Mouse (Mus musculus) forebrain, postnatal 0 days (tissue): Measurements from ENCODE around the gene Mrpl12. TPM values are rescaled to one million over a fixed set of nuclear protein-coding genes. Genes with fewer than 3 reads are reported as not detected.

Experiments used
- ATAC-seq: fragments of 200-750 bp; cut with Nextera tagmentation; 2 replicates; pipeline ENCODE4 v1.8.0; 2017; ENCODE audit warnings: mild to moderate bottlenecking, moderate library complexity
- DNase-seq: peaks from one replicate; pipeline ENCODE4 v3.0.0-alpha.2; 2015
- H3K27ac ChIP-seq: fragments of 300-500 bp; sonication (generic); 2 replicates; pipeline ENCODE4 v1.5.1; 2014; ENCODE audit warnings: low read depth, mild to moderate bottlenecking, antibody characterized with exemption, low read length, moderate library complexity, mixed read lengths
- H3K27me3 ChIP-seq: fragments of 300-500 bp; sonication (generic); 2 replicates; pipeline ENCODE4 v1.6.1; 2014; ENCODE audit warnings: mild to moderate bottlenecking, low read length, mixed read lengths; ENCODE audit not compliant: insufficient read depth
- H3K36me3 ChIP-seq: fragments of 300-500 bp; sonication (generic); 2 replicates; pipeline ENCODE4 v1.6.1; 2014; ENCODE audit warnings: mild to moderate bottlenecking, moderate library complexity; ENCODE audit not compliant: insufficient read depth
- H3K4me1 ChIP-seq: fragments of 300-500 bp; sonication (generic); 2 replicates; pipeline ENCODE4 v1.6.1; 2014; ENCODE audit warnings: antibody characterized with exemption; ENCODE audit not compliant: insufficient read depth
- H3K4me2 ChIP-seq: fragments of 300-500 bp; sonication (generic); 2 replicates; pipeline ENCODE4 v1.6.1; 2014; ENCODE audit warnings: low read depth, mild to moderate bottlenecking, moderate library complexity
- H3K4me3 ChIP-seq: fragments of 300-500 bp; sonication (generic); 2 replicates; pipeline ENCODE4 v1.5.1; 2014; ENCODE audit warnings: low read depth, low read length, mixed read lengths
- H3K9ac ChIP-seq: fragments of 300-500 bp; sonication (generic); 2 replicates; pipeline ENCODE4 v1.6.1; 2014; ENCODE audit warnings: mild to moderate bottlenecking
- H3K9me3 ChIP-seq: fragments of 300-500 bp; sonication (generic); 2 replicates; pipeline ENCODE4 v1.6.1; 2016; ENCODE audit warnings: low read length
- CTCF ChIP-seq: sonication (generic); IDR thresholded peaks from 2 replicates; pipeline ENCODE4 v1.5.1; 2016; ENCODE audit warnings: antibody characterized with exemption, control low read depth, low read depth
- WGBS: fragments of 180-500 bp; shearing (Covaris S2); extraction: QIAGEN DNeasy Blood & Tissue Kit; methylation state at CpG from one replicate; pipeline ENCODE4 v1.1.7; 2014; 5-methylcytosine and 5-hydroxymethylcytosine counted together
- polyA plus RNA-seq: library from polyadenylated mRNA; unstranded; fragments of >200 nt; fragmentation: Nextera tagmentation; extraction: Ambion mirVana; gene quantifications from 2 replicates; pipeline ENCODE4 v1.2.1, GENCODE M21; 2015
- total RNA-seq: library from RNA; depleted of rRNA; stranded (reverse); fragments of >200 nt; gene quantifications from 2 replicates; pipeline ENCODE4 v1.2.3, GENCODE M21; 2014

The Mrpl12 gene
- total and polyA plus RNA-seq, 2 experiments from 2014 or later, result 42.6 to 143 TPM

GRCm38 (mm10) chr11:120491317-120492023 lies 7.1 kb downstream of the Mrpl12 start, which contains the start of gene Slc25a10:
Slc25a10 (plus strand) TSS chr11:120491840.
- Histone ChIP-seq H3K9me3 (no peaks in the 10 kb centered on the region), H3K27me3 (no peaks in the 10 kb centered on the region), H3K9ac (peak within 1 kb of the TSS; percentile 68), H3K4me1 (peaks cover 17% of the 10 kb centered on the region), H3K27ac (peak within 1 kb of the TSS; percentile 48), H3K4me2 (peak within 1 kb of the TSS; percentile 96), H3K4me3 (peak within 1 kb of the TSS; percentile 62), H3K36me3 (peaks cover 52% of the 10 kb centered on the region)
- no peak for TF ChIP-seq CTCF
- WGBS, result 0% methylated on average over 35 of the region's 35 CpGs
- DNase-seq, result peak; percentile 84
- peak; percentile 85 for ATAC-seq

DNA sequence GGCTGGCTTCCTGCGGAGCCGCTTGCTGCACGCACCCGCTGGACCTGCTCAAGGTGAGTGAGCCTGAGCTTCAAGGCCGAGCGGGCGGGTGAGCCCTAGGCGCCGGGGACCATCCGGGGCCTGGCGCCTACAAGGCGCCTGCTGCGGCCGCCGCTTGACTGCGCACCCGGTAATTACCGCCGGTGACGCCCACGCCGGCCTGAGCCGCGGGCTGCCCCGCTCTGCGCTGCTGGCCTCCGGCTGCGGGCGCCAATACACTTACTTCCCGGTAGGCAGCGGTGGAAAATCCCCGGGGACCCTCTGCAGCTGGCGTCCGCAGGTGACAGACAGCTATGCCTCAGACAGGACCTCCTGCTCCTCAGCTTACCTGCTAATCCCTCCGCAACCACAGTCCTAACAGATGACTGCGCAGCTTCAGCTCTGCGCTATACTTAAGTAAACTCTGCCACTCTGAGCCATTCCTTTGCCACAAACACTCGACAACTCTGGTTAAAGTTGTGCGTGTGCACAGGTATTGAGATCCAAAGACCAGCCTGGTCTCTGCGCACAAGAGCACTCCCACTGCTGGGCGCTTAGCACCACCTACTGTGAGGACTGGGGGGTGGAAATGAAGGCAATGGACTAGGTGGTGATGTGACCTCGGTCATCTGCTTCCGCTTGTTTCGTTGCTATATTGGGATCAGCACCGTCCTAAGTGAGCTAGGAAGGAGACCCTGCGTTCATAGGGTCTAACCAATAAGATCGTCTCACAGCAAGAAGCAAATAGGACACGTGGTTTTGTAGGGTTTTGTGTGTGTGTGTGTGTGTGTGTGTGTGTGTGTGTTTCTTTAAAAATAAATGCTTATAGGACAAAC lies 7.8 kb downstream of the Mrpl12 start:
- Histone ChIP-seq H3K4me1 (peaks cover 17% of the 10 kb centered on the region), H3K36me3 (peaks cover 55% of the 10 kb centered on the region), H3K9me3 (no peaks in the 10 kb centered on the region), H3K27ac (peak overlapping the region; percentile 48), H3K4me2 (peak overlapping the region; percentile 96), H3K9ac (peak overlapping the region; percentile 68), H3K4me3 (peak overlapping the region; percentile 62), H3K27me3 (no peaks in the 10 kb centered on the region)
- peak; percentile 36 for ATAC-seq
- peak; percentile 65 for DNase-seq
- 2% methylated on average over 48 of the region's 48 CpGs for WGBS
- TF ChIP-seq CTCF, result peak; percentile 49

DNA sequence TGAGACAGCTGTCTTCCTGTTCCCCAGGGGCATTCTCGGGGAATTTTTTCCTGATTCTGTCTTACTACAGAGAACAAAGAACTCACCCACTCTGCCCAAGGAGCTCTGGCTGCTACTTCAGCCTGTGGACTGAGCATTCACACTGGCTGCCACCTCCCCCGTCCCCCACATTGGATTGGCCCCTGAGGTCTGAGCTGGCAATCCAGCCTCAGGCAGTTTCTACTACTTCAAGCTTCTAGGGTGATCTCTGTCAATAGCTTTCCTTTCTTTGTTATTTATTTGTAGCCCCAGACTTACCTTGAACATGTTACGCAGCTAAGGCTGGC lies 8.4 kb downstream of the Mrpl12 start:
- peak overlapping the region; percentile 48; the same call in 1 of the 2 replicates for H3K27ac ChIP-seq
- peaks cover 17% of the 10 kb centered on the region for H3K4me1 ChIP-seq
- TF ChIP-seq CTCF, result no peak
- DNase-seq, result no peak
- peaks cover 54% of the 10 kb centered on the region for H3K36me3 ChIP-seq
- H3K4me2 ChIP-seq, result peak overlapping the region; percentile 96
- no peaks in the 10 kb centered on the region for H3K9me3 ChIP-seq
- H3K9ac ChIP-seq, result peak overlapping the region; percentile 68
- H3K27me3 ChIP-seq, result no peaks in the 10 kb centered on the region
- H3K4me3 ChIP-seq, result peak overlapping the region; percentile 62
- WGBS, result 12% methylated on average over 3 of the region's 3 CpGs
- no peak for ATAC-seq

GRCm38 (mm10) chr11:120493351-120493750 lies 8.9 kb downstream of the Mrpl12 start:
- TF ChIP-seq CTCF, result no peak

GRCm38 (mm10) chr11:120493911-120494310 lies 9.5 kb downstream of the Mrpl12 start:
- Histone ChIP-seq H3K27ac (no peak overlapping the region), H3K4me3 (no peak overlapping the region), H3K4me1 (peaks cover 17% of the 10 kb centered on the region), H3K9me3 (no peaks in the 10 kb centered on the region), H3K27me3 (no peaks in the 10 kb centered on the region), H3K4me2 (no peak overlapping the region), H3K36me3 (peaks cover 52% of the 10 kb centered on the region), H3K9ac (no peak overlapping the region)
- DNase-seq (no peak), ATAC-seq (no peak)
- 85% methylated on average over 3 of the region's 3 CpGs for WGBS
- no peak for TF ChIP-seq CTCF

More at GRCm38 (mm10) chr11:120493351-120493750, 8.9 kb downstream of the Mrpl12 start:
- H3K4me1 ChIP-seq, result peaks cover 17% of the 10 kb centered on the region
- WGBS, result 42% methylated on average over 3 of the region's 3 CpGs
- peak overlapping the region; percentile 96 for H3K4me2 ChIP-seq
- H3K9me3 ChIP-seq, result no peaks in the 10 kb centered on the region
- ATAC-seq, result no peak
- no peaks in the 10 kb centered on the region for H3K27me3 ChIP-seq
- H3K4me3 ChIP-seq, result peak overlapping the region; percentile 62
- peak overlapping the region; percentile 48; the same call in 1 of the 2 replicates for H3K27ac ChIP-seq
- peak overlapping the region; percentile 68 for H3K9ac ChIP-seq
- no peak for DNase-seq
- H3K36me3 ChIP-seq, result peaks cover 54% of the 10 kb centered on the region

- no peak overlapping the region for H3K27ac ChIP-seq
- WGBS, result 91% methylated on average over 3 of the region's 3 CpGs
- no peaks in the 10 kb centered on the region for H3K9me3 ChIP-seq
- H3K4me3 ChIP-seq, result no peak overlapping the region
- H3K9ac ChIP-seq, result no peak overlapping the region
- no peak for TF ChIP-seq CTCF
- H3K4me2 ChIP-seq, result no peak overlapping the region
- DNase-seq, result no peak
- H3K36me3 ChIP-seq, result peaks cover 44% of the 10 kb centered on the region
- ATAC-seq, result no peak
- H3K4me1 ChIP-seq, result 0 out of 2 replicates have a peak, but pooled peaks cover 7% of the 10 kb centered on the region
- H3K27me3 ChIP-seq, result no peaks in the 10 kb centered on the region
These were observed 13.0 kb downstream of the Mrpl12 start for GRCm38 (mm10) chr11:120497436-120497835.

- H3K4me2 ChIP-seq, result no peak overlapping the region
- H3K27me3 ChIP-seq, result no peaks in the 10 kb centered on the region
- H3K4me1 ChIP-seq, result 0 out of 2 replicates have a peak, but pooled peaks cover 2% of the 10 kb centered on the region
- no peak overlapping the region for H3K4me3 ChIP-seq
- TF ChIP-seq CTCF, result no peak
- DNase-seq, result no peak
- no peak overlapping the region for H3K27ac ChIP-seq
- H3K36me3 ChIP-seq, result peaks cover 44% of the 10 kb centered on the region
- H3K9me3 ChIP-seq, result no peaks in the 10 kb centered on the region
- no peak overlapping the region for H3K9ac ChIP-seq
- no peak for ATAC-seq
- WGBS, result 95% methylated on average over 12 of the region's 12 CpGs
These were observed 13.8 kb downstream of the Mrpl12 start for GRCm38 (mm10) chr11:120498226-120498625.
